Mouse (Mus musculus) CH12.LX (cell line): Measurements from ENCODE around the gene Scfd1. TPM values are rescaled to one million over a fixed set of nuclear protein-coding genes. Genes with fewer than 3 reads are reported as not detected.

Experiments
- DNase-seq: peaks from one replicate; pipeline ENCODE4 v3.0.0-alpha.2; 2013; ENCODE audit errors: extremely low read depth
- H3K27ac ChIP-seq: 2 replicates; pipeline ENCODE4 v1.5.1; 2012; ENCODE audit warnings: low read depth, mild to moderate bottlenecking, control low read depth, moderate library complexity; ENCODE audit not compliant: insufficient read depth
- H3K27me3 ChIP-seq: replicated peaks from 2 replicates; pipeline ENCODE3; 2012; ENCODE audit warnings: inconsistent platforms
- H3K36me3 ChIP-seq, 2 experiments: replicated peaks in 1 of 2; 2 replicates each; pipeline versions ENCODE3 to v1.6.1; 2012; ENCODE audit warnings: inconsistent platforms in 1 of 2, low read length in 1 of 2, mild to moderate bottlenecking in 1 of 2, mixed read lengths in 1 of 2, moderate library complexity in 1 of 2; ENCODE audit not compliant: control insufficient read depth in 1 of 2, insufficient read depth in 1 of 2
- H3K4me1 ChIP-seq, 2 experiments: 2 replicates each; pipeline ENCODE4 v1.6.1; 2012; ENCODE audit warnings: inconsistent platforms in 1 of 2, moderate library complexity in 1 of 2; ENCODE audit not compliant: insufficient read depth in 2 of 2, control insufficient read depth in 1 of 2
- H3K4me2 ChIP-seq: 2 replicates; pipeline ENCODE4 v1.6.1; 2012; ENCODE audit warnings: low read depth, mild to moderate bottlenecking, control low read depth; ENCODE audit not compliant: poor library complexity, insufficient read depth, severe bottlenecking
- H3K4me3 ChIP-seq, 3 experiments: fragments of 150-350 bp in 1 of 3; sonication (generic) in 1 of 3; replicated peaks in 1 of 3; 2 replicates each; pipeline versions ENCODE3 to v1.5.1; 2011 to 2012; ENCODE audit warnings: low read depth in 2 of 3, low read length in 2 of 3, mild to moderate bottlenecking in 2 of 3, moderate library complexity in 2 of 3, control low read depth in 1 of 3, improper control_type of control experiment in 1 of 3, inconsistent platforms in 1 of 3, mixed read lengths in 1 of 3; ENCODE audit not compliant: poor library complexity in 1 of 3
- H3K79me2 ChIP-seq: replicated peaks from 2 replicates; pipeline ENCODE4 v1.6.1; 2012; ENCODE audit warnings: mild to moderate bottlenecking, moderate library complexity; ENCODE audit not compliant: control insufficient read depth, poor library complexity, insufficient read depth, severe bottlenecking; ENCODE audit errors: extremely low read depth
- H3K9ac ChIP-seq: 2 replicates; pipeline ENCODE4 v1.6.1; 2012; ENCODE audit warnings: low read depth, mild to moderate bottlenecking, control low read depth, moderate library complexity; ENCODE audit not compliant: insufficient read depth
- H3K9me3 ChIP-seq: replicated peaks from 2 replicates; pipeline ENCODE3; 2012; ENCODE audit warnings: low read length, inconsistent platforms, mixed read lengths
- CHD1 ChIP-seq: IDR thresholded peaks from 2 replicates; pipeline ENCODE4 v1.6.1; 2012; ENCODE audit warnings: low read depth, low read length, improper control_type of control experiment, inconsistent platforms
- CHD2 ChIP-seq: IDR thresholded peaks from 2 replicates; pipeline ENCODE4 v1.6.1; 2011; ENCODE audit warnings: low read length, improper control_type of control experiment
- CTCF ChIP-seq, 2 experiments: IDR thresholded peaks in 1 of 2; conservative IDR thresholded peaks in 1 of 2; 2 replicates each; pipeline ENCODE4 v1.5.1; 2011 to 2012; ENCODE audit warnings: low read depth in 2 of 2, low read length in 2 of 2, improper control_type of control experiment in 1 of 2, inconsistent platforms in 1 of 2, mild to moderate bottlenecking in 1 of 2, moderate library complexity in 1 of 2
- ELF1 ChIP-seq: IDR thresholded peaks from 2 replicates; pipeline ENCODE4 v1.6.1; 2014; ENCODE audit warnings: low read depth, mild to moderate bottlenecking, inconsistent platforms, low read length, improper control_type of control experiment
- ETS1 ChIP-seq: conservative IDR thresholded peaks from 2 replicates; pipeline ENCODE4 v1.6.1; 2012; ENCODE audit warnings: low read depth, mild to moderate bottlenecking, inconsistent platforms, low read length, improper control_type of control experiment, moderate library complexity
- HCFC1 ChIP-seq: IDR thresholded peaks from 2 replicates; pipeline ENCODE4 v1.6.1; 2012; ENCODE audit warnings: low read depth, mild to moderate bottlenecking, inconsistent platforms, low read length, improper control_type of control experiment
- JUN ChIP-seq: IDR thresholded peaks from 2 replicates; pipeline ENCODE4 v1.6.1; 2011; ENCODE audit warnings: low read depth, mild to moderate bottlenecking, low read length, improper control_type of control experiment, moderate library complexity; ENCODE audit not compliant: insufficient read depth
- MAFK ChIP-seq: IDR thresholded peaks from 2 replicates; pipeline ENCODE4 v1.6.1; 2011; ENCODE audit warnings: low read length, improper control_type of control experiment; ENCODE audit not compliant: insufficient replicate concordance
- MAX ChIP-seq: IDR thresholded peaks from 2 replicates; pipeline ENCODE4 v1.6.1; 2011; ENCODE audit warnings: low read length, improper control_type of control experiment
- MAZ ChIP-seq: IDR thresholded peaks from 2 replicates; pipeline ENCODE4 v1.6.1; 2012; ENCODE audit warnings: low read depth, mild to moderate bottlenecking, inconsistent platforms, low read length, improper control_type of control experiment, moderate library complexity
- MXI1 ChIP-seq: IDR thresholded peaks from 2 replicates; pipeline ENCODE4 v1.6.1; 2011; ENCODE audit warnings: mild to moderate bottlenecking, low read depth, low read length, improper control_type of control experiment
- MYC ChIP-seq: IDR thresholded peaks from 2 replicates; pipeline ENCODE4 v1.6.1; 2011; ENCODE audit warnings: low read depth, mild to moderate bottlenecking, improper control_type of control experiment, low read length
- NELFE ChIP-seq: IDR thresholded peaks from 2 replicates; pipeline ENCODE4 v1.6.1; 2011; ENCODE audit warnings: low read depth, low read length, improper control_type of control experiment
- NRF1 ChIP-seq: IDR thresholded peaks from 2 replicates; pipeline ENCODE4 v1.6.1; 2014; ENCODE audit warnings: low read depth, mild to moderate bottlenecking, inconsistent platforms, low read length, improper control_type of control experiment, moderate library complexity
- PAX5 ChIP-seq: IDR thresholded peaks from 2 replicates; pipeline ENCODE4 v1.6.1; 2012; ENCODE audit warnings: low read length, inconsistent platforms, mixed read lengths
- POLR2A ChIP-seq: IDR thresholded peaks from 2 replicates; pipeline ENCODE4 v1.6.1; 2011; ENCODE audit warnings: low read depth, mild to moderate bottlenecking, improper control_type of control experiment, low read length
- POLR2AphosphoS2 ChIP-seq: IDR thresholded peaks from 2 replicates; pipeline ENCODE4 v1.6.1; 2011; ENCODE audit warnings: low read depth, low read length, improper control_type of control experiment
- RAD21 ChIP-seq: IDR thresholded peaks from 2 replicates; pipeline ENCODE4 v1.6.1; 2011; ENCODE audit warnings: low read depth, mild to moderate bottlenecking, low read length, improper control_type of control experiment, moderate library complexity
- RCOR1 ChIP-seq: conservative IDR thresholded peaks from 2 replicates; pipeline ENCODE4 v1.6.1; 2012; ENCODE audit warnings: low read depth, mild to moderate bottlenecking, inconsistent platforms, low read length, improper control_type of control experiment
- SIN3A ChIP-seq: IDR thresholded peaks from 2 replicates; pipeline ENCODE4 v1.6.1; 2012; ENCODE audit warnings: low read length, improper control_type of control experiment, inconsistent platforms
- SMC3 ChIP-seq: IDR thresholded peaks from 2 replicates; pipeline ENCODE4 v1.6.1; 2011; ENCODE audit warnings: low read depth, low read length, improper control_type of control experiment
- TBP ChIP-seq: conservative IDR thresholded peaks from 2 replicates; pipeline ENCODE4 v1.6.1; 2011; ENCODE audit warnings: low read depth, low read length, improper control_type of control experiment
- TCF12 ChIP-seq: IDR thresholded peaks from 2 replicates; pipeline ENCODE4 v1.6.1; 2014; ENCODE audit warnings: low read depth, mild to moderate bottlenecking, inconsistent platforms, low read length, improper control_type of control experiment
- USF2 ChIP-seq: conservative IDR thresholded peaks from 2 replicates; pipeline ENCODE4 v1.6.1; 2011; ENCODE audit warnings: low read depth, low read length, improper control_type of control experiment
- ZKSCAN1 ChIP-seq: IDR thresholded peaks from 2 replicates; pipeline ENCODE4 v1.6.1; 2012; ENCODE audit warnings: low read depth, inconsistent platforms, low read length, improper control_type of control experiment, borderline replicate concordance
- ZMIZ1 ChIP-seq: IDR thresholded peaks from 2 replicates; pipeline ENCODE4 v1.6.1; 2012; ENCODE audit warnings: low read depth, mild to moderate bottlenecking, inconsistent platforms, low read length, improper control_type of control experiment
- ZNF384 ChIP-seq: IDR thresholded peaks from 2 replicates; pipeline ENCODE4 v1.6.1; 2012; ENCODE audit warnings: low read depth, low read length, improper control_type of control experiment, inconsistent platforms
- dilution Hi-C: fragments of 300-500 bp; cut with MboI; formaldehyde crosslinking; loops from 2 replicates; pipeline ENCODE4 v1.14.3; 2020; ENCODE audit warnings: low sequenced_read_pairs; ENCODE audit not compliant: extremely low pct_unique_long_range_greater_than_20kb, extremely low pct_ligation_motif_present
- in situ Hi-C: fragments of 300-500 bp; cut with MboI; formaldehyde crosslinking; loops from 3 replicates; pipeline ENCODE4 v1.14.3; 2019; ENCODE audit warnings: low sequenced_read_pairs, low pct_ligation_motif_present, low pct_unique_long_range_greater_than_20kb, mixed read lengths
- polyA plus RNA-seq: library from polyadenylated mRNA; unstranded; fragments of >175 nt; gene quantifications from 2 replicates; pipeline ENCODE4 v1.2.1, GENCODE M21; 2012; ENCODE audit warnings: low read depth; ENCODE audit not compliant: insufficient read length
- total RNA-seq, 2 experiments: library from RNA; depleted of rRNA; stranded (reverse); fragments of 300-350 nt in 1 of 2; fragments of >200 nt in 1 of 2; gene quantifications; 2 replicates each; pipeline ENCODE4 v1.2.3; 2012 to 2014

Gene Scfd1
- total and polyA plus RNA-seq, 3 experiments, result 39.3 to 91.7 (median 48.0) TPM

DNA sequence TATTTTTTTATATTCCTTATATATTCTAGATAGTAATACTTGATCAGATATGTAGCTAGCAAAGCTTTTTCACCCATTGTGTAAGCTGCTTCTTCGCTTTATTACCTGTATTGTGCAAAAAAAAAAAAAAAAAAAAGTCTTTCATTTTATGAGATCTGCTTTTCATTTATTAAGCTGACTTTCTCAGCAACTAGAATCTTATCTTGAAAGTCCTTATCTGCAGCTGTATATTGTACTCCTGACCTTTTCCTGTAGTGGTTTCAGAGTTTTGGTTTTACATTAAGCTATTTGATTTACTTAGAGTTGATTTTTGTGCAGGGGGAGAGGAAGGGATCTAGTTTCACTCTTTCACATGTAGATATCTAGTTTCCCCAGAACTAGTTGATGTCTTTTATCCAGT lies 40.3 kb upstream of the Scfd1 start:
- Histone ChIP-seq H3K4me1 (no peaks in the 10 kb centered on the region), H3K36me3 (no peaks in the 10 kb centered on the region), H3K9ac (no peak overlapping the region), H3K9me3 (no peaks in the 10 kb centered on the region), H3K4me2 (no peak overlapping the region), H3K4me3 (no peak overlapping the region)
- in situ Hi-C loops, result no loop called here
- DNase-seq, result no peak
- TF ChIP-seq CHD1 (no peak), MAZ (no peak), POLR2AphosphoS2 (no peak), PAX5 (no peak)
- TF ChIP-seq, all 38 proteins: peak for 0
- dilution Hi-C loops, result no loop called here
- H3K27me3 ChIP-seq, result no peaks in the 10 kb centered on the region
- no peaks in the 10 kb centered on the region for H3K79me2 ChIP-seq
- no peak overlapping the region for H3K27ac ChIP-seq

DNA sequence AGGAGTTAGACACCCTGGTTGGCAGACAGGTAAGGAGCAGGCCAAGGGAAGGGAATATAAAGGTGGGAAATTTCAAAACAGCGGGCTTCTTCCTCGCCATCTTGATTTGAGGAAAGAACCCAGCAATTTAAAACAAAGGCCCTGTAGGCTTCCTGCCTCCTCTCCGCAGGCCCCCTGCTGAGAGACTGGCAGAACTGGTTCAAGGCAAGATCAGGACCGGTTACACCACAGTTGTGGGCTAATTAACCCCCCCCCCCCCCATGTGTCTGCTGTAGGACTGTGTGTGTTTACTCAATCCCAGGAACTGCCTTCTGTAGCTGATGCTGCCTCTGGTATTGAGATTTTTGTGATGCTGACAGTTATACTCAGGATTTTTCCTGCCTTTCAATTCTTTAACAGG lies 31.2 kb upstream of the Scfd1 start:
- H3K27ac ChIP-seq, result no peak overlapping the region
- no peak overlapping the region for H3K4me3 ChIP-seq
- peaks cover 25% of the 10 kb centered on the region for H3K79me2 ChIP-seq
- in situ Hi-C loops, result no loop called here
- H3K36me3 ChIP-seq, result no peaks in the 10 kb centered on the region
- H3K27me3 ChIP-seq, result no peaks in the 10 kb centered on the region
- no peak for TF ChIP-seq RCOR1
- TF ChIP-seq POLR2AphosphoS2, result no peak
- TF ChIP-seq MYC, result no peak
- TF ChIP-seq RAD21, result no peak
- no peak for TF ChIP-seq JUN
- no peak for TF ChIP-seq ZKSCAN1
- TF ChIP-seq NRF1, result no peak
- no peak for DNase-seq
- no peak overlapping the region for H3K4me2 ChIP-seq
- dilution Hi-C loops, result no loop called here
- H3K4me1 ChIP-seq, result peaks cover 0 to 16% of the 10 kb centered on the region in 2 experiments; a peak in 2 of 4 replicates
- no peak overlapping the region for H3K9ac ChIP-seq
- H3K9me3 ChIP-seq, result no peaks in the 10 kb centered on the region

DNA sequence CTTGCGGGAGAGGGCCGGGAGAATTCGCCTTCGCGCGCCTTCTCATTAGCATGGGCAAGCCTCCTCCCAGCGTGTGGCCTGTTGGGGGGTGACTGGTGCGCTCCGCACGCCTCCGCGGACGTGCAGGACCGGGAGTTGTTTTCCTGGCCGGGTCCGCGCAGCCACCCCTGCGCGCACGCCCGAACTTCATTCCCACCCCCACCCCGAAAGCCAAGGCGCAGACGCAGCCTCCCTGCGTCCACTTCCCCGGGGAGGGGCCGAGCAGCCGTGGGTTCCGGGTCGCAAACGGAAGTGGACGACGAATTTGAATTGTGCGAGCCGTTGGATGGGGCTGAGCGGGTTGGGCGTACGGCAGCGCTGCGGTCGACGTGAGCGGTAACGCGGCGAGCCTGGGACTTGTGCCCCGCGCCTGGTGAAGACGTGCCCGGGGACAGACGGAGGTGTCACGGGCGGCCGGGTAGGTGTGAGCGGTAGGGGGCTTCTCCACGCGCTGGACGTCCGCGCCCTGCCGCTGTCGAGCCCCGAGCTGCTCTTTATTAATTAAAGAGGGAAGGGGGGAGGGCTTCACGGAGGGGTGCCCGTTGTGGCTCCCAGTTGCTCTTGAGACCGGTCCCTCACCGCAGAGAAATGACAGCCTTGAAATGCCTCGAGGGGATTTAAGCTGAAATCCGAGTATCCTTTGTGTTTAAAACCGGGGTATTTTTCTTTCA lies 29.2 kb upstream of the Scfd1 start, which contains the start of gene G2e3:
Gene G2e3 (plus strand): TSS at position 74 of the 710 bp plus-strand sequence.
- dilution Hi-C loops, result no loop called here
- in situ Hi-C loops, result no loop called here
- no peaks in the 10 kb centered on the region for H3K27me3 ChIP-seq
- peak within 1 kb of the TSS; percentile 44 for H3K4me2 ChIP-seq
- peak within 1 kb of the TSS; percentile 83 to 92 (median 86) for H3K4me3 ChIP-seq
- DNase-seq, result peak; percentile 89
- no peaks in the 10 kb centered on the region for H3K9me3 ChIP-seq
- peaks cover 33% of the 10 kb centered on the region for H3K79me2 ChIP-seq
- peaks cover 0 to 16% of the 10 kb centered on the region in 2 experiments; a peak in 2 of 4 replicates for H3K4me1 ChIP-seq
- H3K9ac ChIP-seq, result peak within 1 kb of the TSS; percentile 81
- H3K27ac ChIP-seq, result peak within 1 kb of the TSS; percentile 47
- H3K36me3 ChIP-seq, result peaks cover 6 to 15% of the 10 kb centered on the region in 2 experiments
- TF ChIP-seq MXI1, result no peak; the same call in none of the 2 replicates
- TF ChIP-seq ZNF384, result no peak
- TF ChIP-seq TBP, result peak; percentile 32; the same call in 1 of the 2 replicates
- peak; percentile 81; the same call in 1 of the 2 replicates for TF ChIP-seq MAZ
- TF ChIP-seq NRF1, result peak; percentile 92
- TF ChIP-seq USF2, result no peak
- peak; percentile 2; the same call in 1 of the 2 replicates for TF ChIP-seq RCOR1
- peak; percentile 66 for TF ChIP-seq CHD2
- TF ChIP-seq TCF12, result peak; percentile 86
- no peak for TF ChIP-seq MAX
- TF ChIP-seq MAFK, result no peak
- peak; percentile 73 for TF ChIP-seq SIN3A
- TF ChIP-seq POLR2A, result peak; percentile 90
- peak; percentile 81 for TF ChIP-seq ZMIZ1
- peak; percentile 96 for TF ChIP-seq ELF1
- peak; percentile 10; the same call in 1 of the 2 replicates for TF ChIP-seq ETS1
- TF ChIP-seq HCFC1, result peak; percentile 80
- no peak for TF ChIP-seq CTCF (conservative IDR thresholded peaks at IDR 0.05 in 1 of 2, IDR thresholded peaks at IDR 0.05 in 1 of 2; ENCODE audit: low read depth in 2 of 2, low read length in 2 of 2)
- no peak for TF ChIP-seq SMC3
- peak; percentile 80 for TF ChIP-seq NELFE
